Mouse (Mus musculus) MEL (cell line): ENCODE results near the gene App. TPM values are rescaled to one million over a fixed set of nuclear protein-coding genes. Genes with fewer than 3 reads are reported as not detected.

ENCODE experiments used
- DNase-seq: peaks from one replicate; pipeline ENCODE4 v3.0.0; 2011; ENCODE audit warnings: low read depth, low spot score
- H3K27ac ChIP-seq: 2 replicates; pipeline ENCODE4 v1.5.1; 2012; ENCODE audit warnings: low read depth, mild to moderate bottlenecking, control low read depth, low read length, moderate library complexity; ENCODE audit not compliant: control insufficient read depth
- H3K27me3 ChIP-seq, 2 experiments: fragments of 150-350 bp in 1 of 2; sonication (generic) in 1 of 2; 2 replicates each; pipeline ENCODE4 v1.6.1; 2012; ENCODE audit warnings: low read length in 2 of 2, mild to moderate bottlenecking in 2 of 2, improper control_type of control experiment in 1 of 2, moderate library complexity in 1 of 2; ENCODE audit not compliant: insufficient read depth in 2 of 2, control insufficient read depth in 1 of 2
- H3K36me3 ChIP-seq, 2 experiments: 2 replicates each; pipeline ENCODE4 v1.6.1; 2012 to 2014; ENCODE audit warnings: low read length in 2 of 2, improper control_type of control experiment in 1 of 2, inconsistent platforms in 1 of 2, mild to moderate bottlenecking in 1 of 2; ENCODE audit not compliant: insufficient read depth in 2 of 2, control insufficient read depth in 1 of 2
- H3K4me1 ChIP-seq, 2 experiments: fragments of 150-350 bp in 1 of 2; sonication (generic) in 1 of 2; 2 replicates each; pipeline ENCODE4 v1.6.1; 2012; ENCODE audit warnings: low read length in 2 of 2, improper control_type of control experiment in 1 of 2, mild to moderate bottlenecking in 1 of 2; ENCODE audit not compliant: insufficient read depth in 2 of 2, control insufficient read depth in 1 of 2
- H3K4me3 ChIP-seq, 2 experiments: fragments of 150-350 bp in 1 of 2; sonication (generic) in 1 of 2; 2 replicates each; pipeline ENCODE4 v1.5.1; 2012; ENCODE audit warnings: low read depth in 2 of 2, low read length in 2 of 2, mild to moderate bottlenecking in 2 of 2, moderate library complexity in 2 of 2, control low read depth in 1 of 2, improper control_type of control experiment in 1 of 2; ENCODE audit not compliant: control insufficient read depth in 1 of 2, insufficient read depth in 1 of 2
- H3K79me2 ChIP-seq: 2 replicates; pipeline ENCODE4 v1.6.1; 2012; ENCODE audit warnings: mild to moderate bottlenecking, low read length, moderate library complexity; ENCODE audit not compliant: control insufficient read depth, poor library complexity, insufficient read depth
- H3K9ac ChIP-seq: 2 replicates; pipeline ENCODE4 v1.6.1; 2012; ENCODE audit warnings: low read depth, mild to moderate bottlenecking, control low read depth, low read length, moderate library complexity; ENCODE audit not compliant: control insufficient read depth, poor library complexity, severe bottlenecking
- H3K9me3 ChIP-seq: fragments of 150-350 bp; sonication (generic); replicated peaks from 2 replicates; pipeline ENCODE4 v1.6.1; 2012; ENCODE audit warnings: mild to moderate bottlenecking, low read length, improper control_type of control experiment, moderate library complexity; ENCODE audit not compliant: insufficient read depth
- BHLHE40 ChIP-seq: IDR thresholded peaks from 2 replicates; pipeline ENCODE4 v1.6.1; 2012; ENCODE audit warnings: low read depth, mild to moderate bottlenecking, inconsistent platforms, low read length, improper control_type of control experiment, borderline replicate concordance
- CTCF ChIP-seq, 3 experiments: IDR thresholded peaks in 2 of 3; conservative IDR thresholded peaks in 1 of 3; 2 replicates each; pipeline ENCODE4 v1.5.1; 2011 to 2012; ENCODE audit warnings: low read length in 3 of 3, low read depth in 2 of 3, mild to moderate bottlenecking in 2 of 3, improper control_type of control experiment in 1 of 3, inconsistent platforms in 1 of 3, mixed read lengths in 1 of 3, moderate library complexity in 1 of 3; ENCODE audit not compliant: control insufficient read depth in 1 of 3, insufficient read depth in 1 of 3, poor library complexity in 1 of 3, severe bottlenecking in 1 of 3
- E2F4 ChIP-seq: IDR thresholded peaks from 2 replicates; pipeline ENCODE4 v1.6.1; 2011; ENCODE audit warnings: low read depth, low read length, improper control_type of control experiment, borderline replicate concordance
- ELF1 ChIP-seq: IDR thresholded peaks from 2 replicates; pipeline ENCODE4 v1.6.1; 2014; ENCODE audit warnings: low read depth, mild to moderate bottlenecking, inconsistent platforms, low read length, improper control_type of control experiment, moderate library complexity
- EP300 ChIP-seq, 2 experiments: IDR thresholded peaks; 2 replicates each; pipeline ENCODE4 v1.6.1; 2011; ENCODE audit warnings: improper control_type of control experiment in 2 of 2, low read length in 2 of 2, low read depth in 1 of 2, mild to moderate bottlenecking in 1 of 2
- ETS1 ChIP-seq: IDR thresholded peaks from 2 replicates; pipeline ENCODE4 v1.6.1; 2012; ENCODE audit warnings: low read depth, mild to moderate bottlenecking, inconsistent platforms, low read length, improper control_type of control experiment, moderate library complexity
- KAT2A ChIP-seq: conservative IDR thresholded peaks from 2 replicates; pipeline ENCODE4 v1.6.1; 2012; ENCODE audit warnings: low read depth, low read length, improper control_type of control experiment, inconsistent platforms
- MAZ ChIP-seq: IDR thresholded peaks from 2 replicates; pipeline ENCODE4 v1.6.1; 2012; ENCODE audit warnings: low read depth, mild to moderate bottlenecking, inconsistent platforms, low read length, improper control_type of control experiment
- MEF2A ChIP-seq: IDR thresholded peaks from 2 replicates; pipeline ENCODE4 v1.6.1; 2014; ENCODE audit warnings: low read depth, mild to moderate bottlenecking, inconsistent platforms, low read length, improper control_type of control experiment; ENCODE audit not compliant: poor library complexity, insufficient replicate concordance, severe bottlenecking; ENCODE audit errors: extremely low read depth
- MXI1 ChIP-seq: IDR thresholded peaks from 2 replicates; pipeline ENCODE4 v1.6.1; 2011; ENCODE audit warnings: mild to moderate bottlenecking, low read depth, low read length, improper control_type of control experiment
- MYC ChIP-seq: IDR thresholded peaks from 2 replicates; pipeline ENCODE4 v1.6.1; 2011; ENCODE audit warnings: low read depth, mild to moderate bottlenecking, low read length, improper control_type of control experiment, moderate library complexity
- NRF1 ChIP-seq: IDR thresholded peaks from 2 replicates; pipeline ENCODE4 v1.6.1; 2014; ENCODE audit warnings: low read depth, mild to moderate bottlenecking, inconsistent platforms, low read length, improper control_type of control experiment, moderate library complexity; ENCODE audit not compliant: poor library complexity, insufficient read depth, severe bottlenecking
- POLR2A ChIP-seq, 2 experiments: IDR thresholded peaks; 2 replicates each; pipeline ENCODE4 v1.6.1; 2011 to 2012; ENCODE audit warnings: low read length in 2 of 2, mild to moderate bottlenecking in 2 of 2, control low read depth in 1 of 2, improper control_type of control experiment in 1 of 2, low read depth in 1 of 2, moderate library complexity in 1 of 2; ENCODE audit not compliant: control insufficient read depth in 1 of 2, insufficient read depth in 1 of 2, poor library complexity in 1 of 2
- POLR2AphosphoS2 ChIP-seq: IDR thresholded peaks from 2 replicates; pipeline ENCODE4 v1.6.1; 2011; ENCODE audit warnings: low read length, improper control_type of control experiment
- POLR2AphosphoS5 ChIP-seq: IDR thresholded peaks from 2 replicates; pipeline ENCODE4 v1.6.1; 2012; ENCODE audit warnings: low read depth, borderline replicate concordance, mild to moderate bottlenecking, inconsistent platforms, low read length, moderate library complexity, mixed read lengths
- RAD21 ChIP-seq: IDR thresholded peaks from 2 replicates; pipeline ENCODE4 v1.6.1; 2011; ENCODE audit warnings: mild to moderate bottlenecking, low read depth, low read length, improper control_type of control experiment
- SIN3A ChIP-seq: IDR thresholded peaks from 2 replicates; pipeline ENCODE4 v1.6.1; 2012; ENCODE audit warnings: low read length, improper control_type of control experiment, inconsistent platforms
- SMC3 ChIP-seq: IDR thresholded peaks from 2 replicates; pipeline ENCODE4 v1.6.1; 2011; ENCODE audit warnings: low read depth, low read length, improper control_type of control experiment
- TBP ChIP-seq: IDR thresholded peaks from 2 replicates; pipeline ENCODE4 v1.8.0; 2011; ENCODE audit warnings: low read depth, low read length, improper control_type of control experiment
- UBTF ChIP-seq: IDR thresholded peaks from 2 replicates; pipeline ENCODE4 v1.6.1; 2012; ENCODE audit warnings: low read depth, mild to moderate bottlenecking, inconsistent platforms, low read length, improper control_type of control experiment, moderate library complexity, borderline replicate concordance; ENCODE audit not compliant: insufficient read depth
- USF1 ChIP-seq: IDR thresholded peaks from 2 replicates; pipeline ENCODE4 v1.6.1; 2014; ENCODE audit warnings: low read depth, mild to moderate bottlenecking, inconsistent platforms, low read length, improper control_type of control experiment, moderate library complexity
- USF2 ChIP-seq, 2 experiments: IDR thresholded peaks; 2 replicates each; pipeline ENCODE4 v1.6.1; 2011 to 2012; ENCODE audit warnings: improper control_type of control experiment in 2 of 2, low read length in 2 of 2, borderline replicate concordance in 1 of 2, inconsistent platforms in 1 of 2, low read depth in 1 of 2, mild to moderate bottlenecking in 1 of 2; ENCODE audit not compliant: insufficient read depth in 1 of 2
- ZC3H11A ChIP-seq: IDR thresholded peaks from 2 replicates; pipeline ENCODE4 v1.6.1; 2012; ENCODE audit warnings: low read depth, mild to moderate bottlenecking, inconsistent platforms, low read length, improper control_type of control experiment
- ZKSCAN1 ChIP-seq: IDR thresholded peaks from 2 replicates; pipeline ENCODE4 v1.6.1; 2012; ENCODE audit warnings: low read depth, mild to moderate bottlenecking, inconsistent platforms, low read length, improper control_type of control experiment, moderate library complexity
- ZMIZ1 ChIP-seq: IDR thresholded peaks from 2 replicates; pipeline ENCODE4 v1.6.1; 2012; ENCODE audit warnings: low read depth, mild to moderate bottlenecking, inconsistent platforms, low read length, improper control_type of control experiment, moderate library complexity
- ZNF384 ChIP-seq: IDR thresholded peaks from 2 replicates; pipeline ENCODE4 v1.6.1; 2012; ENCODE audit warnings: low read depth, mild to moderate bottlenecking, inconsistent platforms, low read length, improper control_type of control experiment
- polyA plus RNA-seq, 2 experiments: library from polyadenylated mRNA; stranded (reverse) in 1 of 2; unstranded in 1 of 2; fragments of >175 nt in 1 of 2; fragments of >200 nt in 1 of 2; gene quantifications; 2 replicates each; pipeline versions ENCODE4 v1.2.1 to v1.2.4; 2012; ENCODE audit warnings: low replicate concordance in 2 of 2, low read depth in 1 of 2; ENCODE audit not compliant: insufficient read length in 2 of 2, insufficient read depth in 1 of 2, missing spikeins in 1 of 2
- total RNA-seq: library from RNA; depleted of rRNA; stranded (reverse); fragments of 300-350 nt; gene quantifications from 2 replicates; pipeline ENCODE4 v1.2.3, GENCODE M21; 2012

App gene
- total and polyA plus RNA-seq, 3 experiments, result not detected

GRCm38 (mm10) chr16:84916772-84917171 lies 256.8 kb downstream of the App start:
- no peak for DNase-seq
- Histone ChIP-seq H3K27ac (no peak overlapping the region), H3K9ac (no peak overlapping the region), H3K79me2 (no peaks in the 10 kb centered on the region), H3K4me1 (no peaks in the 10 kb centered on the region), H3K27me3 (no peaks in the 10 kb centered on the region), H3K36me3 (no peaks in the 10 kb centered on the region), H3K4me3 (no peak overlapping the region), H3K9me3 (no peaks in the 10 kb centered on the region)
- TF ChIP-seq MXI1 (no peak), BHLHE40 (no peak), POLR2AphosphoS5 (no peak), SIN3A (no peak), ZC3H11A (no peak), EP300 (IDR thresholded peaks at IDR 0.05; ENCODE audit: low read depth in 1 of 2, low read length in 2 of 2) (no peak), MAZ (no peak), KAT2A (no peak), CTCF (IDR thresholded peaks at IDR 0.05 in 2 of 3, conservative IDR thresholded peaks at IDR 0.05 in 1 of 3; ENCODE audit: control insufficient read depth in 1 of 3, insufficient read depth in 1 of 3, low read depth in 2 of 3, low read length in 3 of 3, poor library complexity in 1 of 3, severe bottlenecking in 1 of 3) (no peak), UBTF (no peak), ZKSCAN1 (no peak), POLR2AphosphoS2 (no peak), ZMIZ1 (no peak), TBP (no peak), E2F4 (no peak), USF2 (IDR thresholded peaks at IDR 0.05; ENCODE audit: borderline replicate concordance in 1 of 2, insufficient read depth in 1 of 2, low read depth in 1 of 2, low read length in 2 of 2) (no peak), ETS1 (no peak)

GRCm38 (mm10) chr16:84911477-84912165 lies 261.9 kb downstream of the App start:
- Histone ChIP-seq H3K27me3 (no peaks in the 10 kb centered on the region), H3K36me3 (no peaks in the 10 kb centered on the region), H3K9ac (no peak overlapping the region), H3K79me2 (no peaks in the 10 kb centered on the region), H3K4me1 (no peaks in the 10 kb centered on the region), H3K27ac (no peak overlapping the region), H3K9me3 (no peaks in the 10 kb centered on the region)
- no peak for TF ChIP-seq SMC3
- TF ChIP-seq ZMIZ1, result no peak
- TF ChIP-seq ZKSCAN1, result no peak
- TF ChIP-seq NRF1, result no peak
- TF ChIP-seq USF1, result no peak
- TF ChIP-seq EP300 (IDR thresholded peaks at IDR 0.05; ENCODE audit: low read depth in 1 of 2, low read length in 2 of 2), result no peak
- TF ChIP-seq UBTF, result no peak
- no peak for TF ChIP-seq TBP
- TF ChIP-seq BHLHE40, result no peak
- no peak for TF ChIP-seq CTCF (IDR thresholded peaks at IDR 0.05 in 2 of 3, conservative IDR thresholded peaks at IDR 0.05 in 1 of 3; ENCODE audit: control insufficient read depth in 1 of 3, insufficient read depth in 1 of 3, low read depth in 2 of 3, low read length in 3 of 3, poor library complexity in 1 of 3, severe bottlenecking in 1 of 3)
- TF ChIP-seq MYC, result no peak
- no peak for TF ChIP-seq MEF2A
- TF ChIP-seq RAD21, result no peak
- no peak for TF ChIP-seq POLR2A (IDR thresholded peaks at IDR 0.05; ENCODE audit: control insufficient read depth in 1 of 2, insufficient read depth in 1 of 2, low read depth in 1 of 2, low read length in 2 of 2, poor library complexity in 1 of 2)
- TF ChIP-seq ELF1, result no peak
- no peak for TF ChIP-seq ZNF384
- TF ChIP-seq, all 39 proteins: peak for 0
- H3K4me3 ChIP-seq, result no peak overlapping the region
- DNase-seq, result no peak
